Mouse (Mus musculus) hindbrain, embryonic 11.5 days (tissue): ENCODE data around the gene B4galt1. TPM values are rescaled to one million over a fixed set of nuclear protein-coding genes. Genes with fewer than 3 reads are reported as not detected.

Experiments used
- ATAC-seq: fragments of 200-750 bp; cut with Nextera tagmentation; 2 replicates; pipeline ENCODE4 v1.8.0; 2017; ENCODE audit warnings: mild to moderate bottlenecking, moderate TSS enrichment, moderate library complexity; ENCODE audit not compliant: low FRiP score
- DNase-seq: peaks from one replicate; pipeline ENCODE4 v3.0.0-alpha.2; 2015; ENCODE audit warnings: low spot score
- H3K27ac ChIP-seq: fragments of 300-500 bp; sonication (generic); 2 replicates; pipeline ENCODE4 v1.5.1; 2014; ENCODE audit warnings: mild to moderate bottlenecking, low read depth, low read length
- H3K27me3 ChIP-seq: fragments of 300-500 bp; sonication (generic); 2 replicates; pipeline ENCODE4 v1.6.1; 2014; ENCODE audit warnings: mild to moderate bottlenecking, low read length, moderate library complexity, mixed read lengths; ENCODE audit not compliant: control insufficient read depth, insufficient read depth
- H3K36me3 ChIP-seq: fragments of 300-500 bp; sonication (generic); 2 replicates; pipeline ENCODE4 v1.6.1; 2014; ENCODE audit warnings: mild to moderate bottlenecking, low read length, moderate library complexity, mixed read lengths; ENCODE audit not compliant: control insufficient read depth, insufficient read depth
- H3K4me1 ChIP-seq: fragments of 300-500 bp; sonication (generic); replicated peaks from 2 replicates; pipeline ENCODE4 v1.6.1; 2014; ENCODE audit warnings: low read length, mixed read lengths; ENCODE audit not compliant: control insufficient read depth, insufficient read depth
- H3K4me2 ChIP-seq: fragments of 300-500 bp; sonication (generic); replicated peaks from 2 replicates; pipeline ENCODE4 v1.6.1; 2014; ENCODE audit warnings: mild to moderate bottlenecking, low read depth, low read length
- H3K4me3 ChIP-seq: fragments of 300-500 bp; sonication (generic); 2 replicates; pipeline ENCODE4 v1.5.1; 2014; ENCODE audit warnings: low read depth, low read length
- H3K9ac ChIP-seq: fragments of 300-500 bp; sonication (generic); 2 replicates; pipeline ENCODE4 v1.6.1; 2014; ENCODE audit warnings: low read depth, low read length
- H3K9me3 ChIP-seq: fragments of 300-500 bp; sonication (generic); 2 replicates; pipeline ENCODE4 v1.6.1; 2016; ENCODE audit warnings: low read length; ENCODE audit not compliant: control insufficient read depth
- WGBS: fragments of 180-500 bp; shearing (Covaris S2); extraction: QIAGEN DNeasy Blood & Tissue Kit; methylation state at CpG from one replicate; pipeline ENCODE4 v1.1.7; 2014; 5-methylcytosine and 5-hydroxymethylcytosine counted together
- polyA plus RNA-seq: library from polyadenylated mRNA; unstranded; fragments of >200 nt; fragmentation: Nextera tagmentation; extraction: Ambion mirVana; gene quantifications from 2 replicates; pipeline ENCODE4 v1.2.1, GENCODE M21; 2014

Gene B4galt1
- polyA plus RNA-seq, 1 experiment from 2014 or later, result 16.2 TPM

GRCm38 (mm10) chr4:40820903-40821302 is 32.9 kb downstream of the B4galt1 start:
- DNase-seq (no peak), ATAC-seq (no peak)
- H3K4me2 ChIP-seq, result no peak overlapping the region
- H3K9me3 ChIP-seq, result no peaks in the 10 kb centered on the region
- WGBS, result 100% methylated on average over 1 of the region's 1 CpGs
- no peaks in the 10 kb centered on the region for H3K27me3 ChIP-seq
- H3K4me3 ChIP-seq, result no peak overlapping the region
- H3K9ac ChIP-seq, result no peak overlapping the region
- no peaks in the 10 kb centered on the region for H3K36me3 ChIP-seq
- H3K27ac ChIP-seq, result no peak overlapping the region
- no peaks in the 10 kb centered on the region for H3K4me1 ChIP-seq

GRCm38 (mm10) chr4:40820024-40820423 is 33.8 kb downstream of the B4galt1 start:
- 89% methylated on average over 4 of the region's 4 CpGs for whole genome bisulfite sequencing
- Histone ChIP-seq H3K4me2 (no peak overlapping the region), H3K4me3 (no peak overlapping the region), H3K27me3 (no peaks in the 10 kb centered on the region), H3K4me1 (no peaks in the 10 kb centered on the region), H3K9me3 (no peaks in the 10 kb centered on the region), H3K9ac (no peak overlapping the region), H3K27ac (no peak overlapping the region), H3K36me3 (no peaks in the 10 kb centered on the region)
- no peak for DNase-seq
- no peak for ATAC-seq

GRCm38 (mm10) chr4:40819151-40819550 is 34.7 kb downstream of the B4galt1 start:
- Histone ChIP-seq H3K4me2 (no peak overlapping the region), H3K36me3 (no peaks in the 10 kb centered on the region), H3K9ac (no peak overlapping the region), H3K27ac (no peak overlapping the region), H3K27me3 (no peaks in the 10 kb centered on the region), H3K9me3 (no peaks in the 10 kb centered on the region), H3K4me1 (no peaks in the 10 kb centered on the region), H3K4me3 (no peak overlapping the region)
- ATAC-seq (no peak), DNase-seq (no peak)
- whole genome bisulfite sequencing, result 93% methylated on average over 6 of the region's 6 CpGs

GRCm38 (mm10) chr4:40818421-40818820 is 35.4 kb downstream of the B4galt1 start:
- ATAC-seq (no peak), DNase-seq (no peak)
- no peak overlapping the region for H3K4me3 ChIP-seq
- no peaks in the 10 kb centered on the region for H3K36me3 ChIP-seq
- no peak overlapping the region for H3K4me2 ChIP-seq
- no peaks in the 10 kb centered on the region for H3K4me1 ChIP-seq
- no peak overlapping the region for H3K27ac ChIP-seq
- H3K9ac ChIP-seq, result no peak overlapping the region
- 89% methylated on average over 6 of the region's 6 CpGs for WGBS
- no peaks in the 10 kb centered on the region for H3K27me3 ChIP-seq
- no peaks in the 10 kb centered on the region for H3K9me3 ChIP-seq

GRCm38 (mm10) chr4:40817936-40818335 is 35.9 kb downstream of the B4galt1 start:
- WGBS, result 90% methylated on average over 12 of the region's 12 CpGs
- no peak for ATAC-seq

GRCm38 (mm10) chr4:40815775-40816372 is 37.9 kb downstream of the B4galt1 start:
- Histone ChIP-seq H3K27ac (no peak overlapping the region), H3K36me3 (no peaks in the 10 kb centered on the region), H3K4me3 (no peak overlapping the region), H3K4me1 (no peaks in the 10 kb centered on the region), H3K9ac (no peak overlapping the region), H3K4me2 (no peak overlapping the region), H3K27me3 (no peaks in the 10 kb centered on the region), H3K9me3 (no peaks in the 10 kb centered on the region)
- no peak for ATAC-seq
- no peak for DNase-seq
- WGBS, result 51% methylated on average over 12 of the region's 12 CpGs

More at GRCm38 (mm10) chr4:40817936-40818335, 35.9 kb downstream of the B4galt1 start:
- DNase-seq, result no peak
- H3K4me2 ChIP-seq, result no peak overlapping the region
- H3K27ac ChIP-seq, result no peak overlapping the region
- no peaks in the 10 kb centered on the region for H3K4me1 ChIP-seq
- H3K9me3 ChIP-seq, result no peaks in the 10 kb centered on the region
- H3K4me3 ChIP-seq, result no peak overlapping the region
- no peaks in the 10 kb centered on the region for H3K27me3 ChIP-seq
- no peak overlapping the region for H3K9ac ChIP-seq
- no peaks in the 10 kb centered on the region for H3K36me3 ChIP-seq

- Histone ChIP-seq H3K27me3 (no peaks in the 10 kb centered on the region), H3K27ac (no peak overlapping the region), H3K9ac (no peak overlapping the region), H3K9me3 (no peaks in the 10 kb centered on the region), H3K4me2 (no peak overlapping the region), H3K4me1 (no peaks in the 10 kb centered on the region), H3K4me3 (no peak overlapping the region), H3K36me3 (no peaks in the 10 kb centered on the region)
- no peak for DNase-seq
- WGBS, result 92% methylated on average over 3 of the region's 3 CpGs
- ATAC-seq, result no peak
These were observed 38.7 kb downstream of the B4galt1 start for GRCm38 (mm10) chr4:40815120-40815519.

GRCm38 (mm10) chr4:40814359-40814758 is 39.4 kb downstream of the B4galt1 start:
- no peak overlapping the region for H3K27ac ChIP-seq
- DNase-seq (no peak), ATAC-seq (no peak)
- H3K4me3 ChIP-seq, result no peak overlapping the region
- WGBS, result 93% methylated on average over 6 of the region's 6 CpGs
- H3K9ac ChIP-seq, result no peak overlapping the region
- no peaks in the 10 kb centered on the region for H3K4me1 ChIP-seq
- no peak overlapping the region for H3K4me2 ChIP-seq
- H3K27me3 ChIP-seq, result no peaks in the 10 kb centered on the region
- H3K9me3 ChIP-seq, result no peaks in the 10 kb centered on the region
- H3K36me3 ChIP-seq, result no peaks in the 10 kb centered on the region; the same call in 1 of the 2 replicates

- 86% methylated on average over 1 of the region's 1 CpGs for WGBS
- Histone ChIP-seq H3K4me2 (no peak overlapping the region), H3K27me3 (no peaks in the 10 kb centered on the region), H3K27ac (no peak overlapping the region), H3K36me3 (no peaks in the 10 kb centered on the region; the same call in 1 of the 2 replicates), H3K4me3 (no peak overlapping the region), H3K9me3 (no peaks in the 10 kb centered on the region), H3K9ac (no peak overlapping the region), H3K4me1 (no peaks in the 10 kb centered on the region)
- ATAC-seq (no peak), DNase-seq (no peak)
These were observed 40.9 kb downstream of the B4galt1 start for GRCm38 (mm10) chr4:40812891-40813290.
